Mouse (Mus musculus): ENCODE measurements around the gene Eral1. TPM values are rescaled to one million over a fixed set of nuclear protein-coding genes. Genes with fewer than 3 reads are reported as not detected.

Eral1 gene
- total and polyA plus RNA-seq, 2 experiments from 2014 or later = 26.7 to 30.3 TPM

GRCm38 (mm10) chr11:78087756-78088281 lies 7.6 kb upstream of the Eral1 start:
- Histone ChIP-seq H3K4me2 (ENCODE audit: low read depth) (no peak overlapping the region), H3K36me3 (ENCODE audit: insufficient read depth) (no peaks in the 10 kb centered on the region), H3K27ac (ENCODE audit: low read depth, low read length) (no peak overlapping the region), H3K27me3 (ENCODE audit: insufficient read depth, low read length) (no peaks in the 10 kb centered on the region; the same call in 1 of the 2 replicates), H3K9ac (no peak overlapping the region), H3K4me1 (ENCODE audit: insufficient read depth) (no peaks in the 10 kb centered on the region), H3K4me3 (ENCODE audit: low read depth, low read length) (no peak overlapping the region), H3K9me3 (ENCODE audit: low read length) (no peaks in the 10 kb centered on the region)
- TF ChIP-seq CTCF (IDR thresholded peaks at IDR 0.05; ENCODE audit: low read depth) = no peak
- ATAC-seq = no peak
- no peak for DNase-seq
- WGBS = 86% methylated on average over 5 of the region's 5 CpGs

- ATAC-seq (no peak), DNase-seq (no peak)
- Histone ChIP-seq H3K4me2 (ENCODE audit: low read depth) (no peak overlapping the region), H3K27ac (ENCODE audit: low read depth, low read length) (no peak overlapping the region), H3K9me3 (ENCODE audit: low read length) (no peaks in the 10 kb centered on the region), H3K36me3 (ENCODE audit: insufficient read depth) (no peaks in the 10 kb centered on the region), H3K4me1 (ENCODE audit: insufficient read depth) (no peaks in the 10 kb centered on the region), H3K4me3 (ENCODE audit: low read depth, low read length) (no peak overlapping the region), H3K9ac (no peak overlapping the region), H3K27me3 (ENCODE audit: insufficient read depth, low read length) (no peaks in the 10 kb centered on the region; the same call in 1 of the 2 replicates)
- 81% methylated on average over 4 of the region's 4 CpGs for WGBS
- no peak for TF ChIP-seq CTCF (IDR thresholded peaks at IDR 0.05; ENCODE audit: low read depth)
Measured at GRCm38 (mm10) chr11:78086925-78087479, 6.8 kb upstream of the Eral1 start.

- no peaks in the 10 kb centered on the region; the same call in 1 of the 2 replicates for H3K27me3 ChIP-seq (ENCODE audit: insufficient read depth, low read length)
- no peak for DNase-seq
- peaks cover 12% of the 10 kb centered on the region for H3K4me1 ChIP-seq (ENCODE audit: insufficient read depth)
- no peak for ATAC-seq
- 60% methylated on average over 1 of the region's 1 CpGs for WGBS
- H3K4me3 ChIP-seq (ENCODE audit: low read depth, low read length) = no peak overlapping the region
- TF ChIP-seq CTCF (IDR thresholded peaks at IDR 0.05; ENCODE audit: low read depth) = no peak
- no peaks in the 10 kb centered on the region for H3K36me3 ChIP-seq (ENCODE audit: insufficient read depth)
- no peak overlapping the region for H3K9ac ChIP-seq
- H3K9me3 ChIP-seq (ENCODE audit: low read length) = no peaks in the 10 kb centered on the region
- H3K4me2 ChIP-seq (ENCODE audit: low read depth) = no peak overlapping the region
- no peak overlapping the region for H3K27ac ChIP-seq (ENCODE audit: low read depth, low read length)
Measured at GRCm38 (mm10) chr11:78083595-78083994, 3.4 kb upstream of the Eral1 start.

GRCm38 (mm10) chr11:78074666-78075065 lies 5.5 kb downstream of the Eral1 start:
- DNase-seq (no peak), ATAC-seq (no peak)
- H3K4me1 ChIP-seq (ENCODE audit: insufficient read depth) = peaks cover 6% of the 10 kb centered on the region
- H3K4me3 ChIP-seq (ENCODE audit: low read depth, low read length) = no peak overlapping the region
- H3K9me3 ChIP-seq (ENCODE audit: low read length) = no peaks in the 10 kb centered on the region
- no peak for TF ChIP-seq CTCF (IDR thresholded peaks at IDR 0.05; ENCODE audit: low read depth)
- no peak overlapping the region for H3K9ac ChIP-seq
- 94% methylated on average over 4 of the region's 4 CpGs for WGBS
- H3K4me2 ChIP-seq (ENCODE audit: low read depth) = no peak overlapping the region
- peaks cover 39% of the 10 kb centered on the region for H3K36me3 ChIP-seq (ENCODE audit: insufficient read depth)
- no peak overlapping the region for H3K27ac ChIP-seq (ENCODE audit: low read depth, low read length)
- H3K27me3 ChIP-seq (ENCODE audit: insufficient read depth, low read length) = no peaks in the 10 kb centered on the region

GRCm38 (mm10) chr11:78074277-78074652 lies 5.9 kb downstream of the Eral1 start:
- H3K36me3 ChIP-seq (ENCODE audit: insufficient read depth) = peaks cover 39% of the 10 kb centered on the region
- no peak for DNase-seq
- WGBS = 96% methylated on average over 2 of the region's 2 CpGs
- TF ChIP-seq CTCF (IDR thresholded peaks at IDR 0.05; ENCODE audit: low read depth) = no peak
- H3K4me3 ChIP-seq (ENCODE audit: low read depth, low read length) = no peak overlapping the region
- H3K9ac ChIP-seq = no peak overlapping the region
- H3K27ac ChIP-seq (ENCODE audit: low read depth, low read length) = no peak overlapping the region
- peaks cover 2% of the 10 kb centered on the region for H3K4me1 ChIP-seq (ENCODE audit: insufficient read depth)
- H3K9me3 ChIP-seq (ENCODE audit: low read length) = no peaks in the 10 kb centered on the region
- H3K27me3 ChIP-seq (ENCODE audit: insufficient read depth, low read length) = no peaks in the 10 kb centered on the region
- H3K4me2 ChIP-seq (ENCODE audit: low read depth) = no peak overlapping the region
- ATAC-seq = no peak

GRCm38 (mm10) chr11:78073577-78074276 lies 6.5 kb downstream of the Eral1 start:
- Histone ChIP-seq H3K4me1 (ENCODE audit: insufficient read depth) (no peaks in the 10 kb centered on the region), H3K9ac (no peak overlapping the region), H3K36me3 (ENCODE audit: insufficient read depth) (peaks cover 39% of the 10 kb centered on the region), H3K4me3 (ENCODE audit: low read depth, low read length) (no peak overlapping the region), H3K27ac (ENCODE audit: low read depth, low read length) (no peak overlapping the region), H3K9me3 (ENCODE audit: low read length) (no peaks in the 10 kb centered on the region), H3K27me3 (ENCODE audit: insufficient read depth, low read length) (no peaks in the 10 kb centered on the region), H3K4me2 (ENCODE audit: low read depth) (no peak overlapping the region)
- ATAC-seq (no peak), DNase-seq (no peak)
- 93% methylated on average over 9 of the region's 9 CpGs for WGBS
- no peak for TF ChIP-seq CTCF (IDR thresholded peaks at IDR 0.05; ENCODE audit: low read depth)

- Histone ChIP-seq H3K27ac (ENCODE audit: low read depth, low read length) (no peak overlapping the region), H3K27me3 (ENCODE audit: insufficient read depth, low read length) (no peaks in the 10 kb centered on the region), H3K4me2 (ENCODE audit: low read depth) (no peak overlapping the region), H3K36me3 (ENCODE audit: insufficient read depth) (peaks cover 39% of the 10 kb centered on the region), H3K4me1 (ENCODE audit: insufficient read depth) (no peaks in the 10 kb centered on the region), H3K9me3 (ENCODE audit: low read length) (no peaks in the 10 kb centered on the region), H3K4me3 (ENCODE audit: low read depth, low read length) (no peak overlapping the region), H3K9ac (no peak overlapping the region)
- DNase-seq = no peak
- WGBS = 29% methylated on average over 6 of the region's 6 CpGs
- no peak for ATAC-seq
- TF ChIP-seq CTCF (IDR thresholded peaks at IDR 0.05; ENCODE audit: low read depth) = no peak
Measured at GRCm38 (mm10) chr11:78072425-78073130, 7.6 kb downstream of the Eral1 start.

Measured in forebrain, postnatal 0 days (tissue).